Mouse (Mus musculus) adrenal gland, adult 2 months (tissue): Measurements from ENCODE around the gene Tbc1d9b. TPM values are rescaled to one million over a fixed set of nuclear protein-coding genes. Genes with fewer than 3 reads are reported as not detected.
"Not testable (repeated sequence)": the region's sequence is repeated elsewhere in the genome, so short reads cannot be mapped to it uniquely, and the experiment has no call there.

Source experiments
- DNase-seq: peaks from one replicate; pipeline ENCODE4 v3.0.0; 2021
- long read RNA-seq: library from polyadenylated mRNA; stranded (forward); transcript quantifications from one replicate; pipeline ENCODE4 v2.0.0, GENCODE M21; 2021
- polyA plus RNA-seq: library from polyadenylated mRNA; depleted of rRNA; stranded (reverse); fragments of >200 nt; gene quantifications from 2 replicates; pipeline ENCODE4 v1.2.3, GENCODE M21; 2012; rRNA removed
- total RNA-seq, 2 experiments: library from RNA; stranded (reverse); gene quantifications; 2 replicates each; pipeline ENCODE4 v1.2.3; 2021

Gene Tbc1d9b
- total RNA-seq: 100 to 1,000 TPM; 145 TPM
- polyA plus RNA-seq: 165 and 168 TPM in 2 replicates
- long read RNA-seq, full-length matches to known transcripts: 110 of 196 reads
- long read RNA-seq, partial matches to known transcripts: 13 of 196 reads
- long read RNA-seq, other reads (novel, unspliced or antisense): 73 of 196 reads

- peak; percentile 95 for DNase-seq
These were observed at the start of gene Tbc1d9b for GRCm38 (mm10) chr11:50130811-50131766. Gene Tbc1d9b (plus strand): TSS chr11:50131396.

- DNase-seq: no peak
These were observed 45.0 kb upstream of the Tbc1d9b start for GRCm38 (mm10) chr11:50086211-50086610.

- DNase-seq: no peak
These were observed 41.4 kb upstream of the Tbc1d9b start for GRCm38 (mm10) chr11:50089840-50090239.

GRCm38 (mm10) chr11:50090982-50091675, 40.1 kb upstream of the Tbc1d9b start:
- no peak for DNase-seq

- DNase-seq: no peak
These were observed 39.5 kb upstream of the Tbc1d9b start for GRCm38 (mm10) chr11:50091681-50092080.

- no peak for DNase-seq
These were observed 35.5 kb upstream of the Tbc1d9b start for GRCm38 (mm10) chr11:50095661-50096060.

- DNase-seq: no peak
These were observed 34.1 kb upstream of the Tbc1d9b start for GRCm38 (mm10) chr11:50097091-50097490.

- DNase-seq: no peak
These were observed 32.2 kb upstream of the Tbc1d9b start for GRCm38 (mm10) chr11:50098961-50099481.

- DNase-seq: peak; percentile 81
These were observed 31.5 kb upstream of the Tbc1d9b start for GRCm38 (mm10) chr11:50099692-50100091.

- no peak for DNase-seq
These were observed 30.5 kb upstream of the Tbc1d9b start for GRCm38 (mm10) chr11:50100548-50101307.

GRCm38 (mm10) chr11:50101962-50102361, 29.2 kb upstream of the Tbc1d9b start:
- not testable (repeated sequence) for DNase-seq

- DNase-seq: no peak
These were observed 27.2 kb upstream of the Tbc1d9b start for GRCm38 (mm10) chr11:50104016-50104415.

- no peak for DNase-seq
These were observed 26.0 kb upstream of the Tbc1d9b start for GRCm38 (mm10) chr11:50105237-50105636.

- DNase-seq: peak; percentile 20
These were observed 25.2 kb upstream of the Tbc1d9b start for GRCm38 (mm10) chr11:50106024-50106423.

GRCm38 (mm10) chr11:50108823-50109244, 22.4 kb upstream of the Tbc1d9b start:
- peak; percentile 35 for DNase-seq

GRCm38 (mm10) chr11:50114329-50114728, 16.9 kb upstream of the Tbc1d9b start:
- DNase-seq: peak; percentile 84

GRCm38 (mm10) chr11:50122631-50123081, 8.5 kb upstream of the Tbc1d9b start:
- no peak for DNase-seq

- no peak for DNase-seq
These were observed 3.4 kb upstream of the Tbc1d9b start for GRCm38 (mm10) chr11:50127781-50128180.

- DNase-seq: no peak
These were observed 605 bp downstream of the Tbc1d9b start for GRCm38 (mm10) chr11:50131801-50132201.

- DNase-seq: no peak
These were observed 1.1 kb downstream of the Tbc1d9b start for GRCm38 (mm10) chr11:50132265-50132664.

GRCm38 (mm10) chr11:50134136-50134859, 3.1 kb downstream of the Tbc1d9b start:
- no peak for DNase-seq
